Mouse (Mus musculus) A20 (cell line): Measurements from ENCODE around the gene Evi5l.

Experiments
- DNase-seq: peaks from one replicate; pipeline ENCODE4 v3.0.0-alpha.2; 2011; ENCODE audit warnings: low read depth, low spot score

Evi5l gene

DNA sequence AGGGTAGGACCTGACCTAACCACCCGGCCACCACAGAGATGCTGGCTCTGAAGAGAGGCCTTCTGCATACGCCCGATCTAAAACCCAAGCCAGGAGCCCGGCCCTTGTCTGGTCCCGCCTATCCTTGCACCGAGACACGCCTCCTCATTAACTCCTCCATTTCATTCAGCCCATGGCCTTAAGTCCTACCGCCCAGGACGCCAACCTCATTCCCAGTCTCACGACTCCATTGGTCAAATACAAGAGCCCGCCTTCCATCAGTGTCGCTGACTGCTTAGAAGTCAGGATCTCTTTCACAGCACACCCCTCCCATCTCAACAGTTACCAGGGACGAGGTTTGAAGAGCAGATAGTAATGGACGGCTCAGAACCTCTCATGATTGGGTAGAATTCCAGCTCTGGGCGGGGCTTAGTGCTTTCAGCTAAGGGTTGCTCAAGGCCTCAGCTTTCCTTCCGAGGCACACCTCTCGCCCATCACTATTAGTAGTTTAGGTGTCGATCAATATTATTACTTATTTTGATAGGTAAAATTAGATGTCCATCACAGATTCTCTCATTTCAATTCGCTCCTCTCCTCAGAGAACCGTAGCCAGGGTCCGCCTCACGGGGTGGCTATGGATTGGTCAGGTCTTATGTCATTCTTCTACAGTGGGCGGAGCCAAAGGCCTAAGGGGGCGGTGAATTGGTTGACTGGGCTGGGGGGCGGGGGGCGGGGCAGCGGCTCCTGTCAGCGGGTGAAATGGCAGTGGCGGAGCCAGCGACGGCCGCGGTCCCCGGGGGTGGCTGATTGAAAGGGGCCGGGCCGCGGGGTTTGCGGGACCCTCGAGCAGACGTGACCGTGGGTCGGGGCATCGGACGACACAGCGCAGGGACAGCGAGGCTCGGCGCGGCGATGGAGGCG, at the start of gene Evi5l:
Gene Evi5l (plus strand): TSS at position 716 of the 900 bp plus-strand sequence.
- DNase-seq: peak; percentile 99

DNA sequence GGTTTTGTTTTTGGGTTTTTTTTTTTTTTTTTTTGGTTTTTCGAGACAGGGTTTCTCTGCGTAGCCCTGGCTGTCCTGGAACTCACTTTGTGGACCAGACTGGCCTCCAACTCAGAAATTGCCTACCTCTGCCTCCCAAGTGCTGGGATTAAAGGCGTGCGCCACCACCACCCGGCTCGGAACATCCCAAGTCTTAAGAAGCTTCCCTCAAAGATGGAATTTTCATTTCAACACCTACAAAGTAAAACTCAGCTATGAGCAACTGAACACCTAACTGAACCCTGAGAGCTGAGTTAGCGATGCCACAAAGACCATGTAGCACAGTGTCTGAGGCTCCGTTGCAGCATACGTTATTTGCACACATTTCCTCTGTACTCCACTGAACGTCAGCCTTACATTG, 32.6 kb upstream of the Evi5l start, which contains the start of gene Cd209g:
Gene Cd209g (plus strand): TSS at position 301 of the 400 bp plus-strand sequence.
- DNase-seq: no peak

DNA sequence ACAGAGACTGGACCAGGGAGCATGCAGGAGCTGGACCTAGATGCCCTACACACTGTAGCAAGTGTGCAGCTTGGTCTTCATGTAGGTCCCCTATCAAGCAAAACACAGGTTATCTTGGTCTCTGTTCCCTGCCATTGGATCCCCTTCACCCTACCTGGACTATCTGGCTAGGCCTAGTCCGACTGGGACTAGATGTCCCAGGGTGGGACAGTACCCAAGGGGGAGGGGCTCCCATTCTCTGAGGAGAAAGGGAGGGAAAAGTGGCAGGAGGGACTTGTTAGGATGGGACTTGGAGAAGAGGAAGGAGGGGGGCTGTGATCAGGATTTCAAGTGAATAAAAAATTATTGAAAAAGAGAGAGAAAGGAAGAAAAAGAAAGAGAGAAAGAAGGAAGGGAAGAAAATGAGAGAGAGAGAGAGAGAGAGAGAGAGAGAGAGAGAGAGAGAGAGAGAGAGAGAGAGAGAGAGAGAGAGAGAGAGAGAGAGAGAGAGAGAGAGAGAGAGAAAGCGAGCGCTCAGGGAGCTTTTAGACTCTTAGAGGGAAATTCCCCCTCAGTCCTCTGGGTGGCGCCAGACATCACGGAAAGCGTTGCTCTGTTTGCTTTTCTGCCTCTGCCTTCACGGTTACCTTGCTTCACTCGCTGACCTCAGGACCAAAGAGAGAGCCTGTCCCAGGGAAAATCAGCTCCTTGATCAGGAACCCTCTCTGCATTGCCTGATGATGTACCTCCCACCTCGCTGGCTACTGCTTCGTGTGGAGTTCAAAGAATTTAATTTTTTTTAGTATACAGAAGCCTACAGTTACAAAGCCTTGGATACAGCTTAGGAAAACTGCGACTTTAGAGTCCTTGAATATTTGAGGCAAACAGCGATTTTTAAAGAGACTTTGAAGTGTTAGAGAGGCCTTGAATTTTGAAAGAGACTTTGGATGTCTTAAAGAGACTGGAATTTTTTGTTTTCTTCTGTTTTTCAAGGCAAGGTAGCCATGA, 26.4 kb upstream of the Evi5l start:
- DNase-seq: peak; percentile 61

DNA sequence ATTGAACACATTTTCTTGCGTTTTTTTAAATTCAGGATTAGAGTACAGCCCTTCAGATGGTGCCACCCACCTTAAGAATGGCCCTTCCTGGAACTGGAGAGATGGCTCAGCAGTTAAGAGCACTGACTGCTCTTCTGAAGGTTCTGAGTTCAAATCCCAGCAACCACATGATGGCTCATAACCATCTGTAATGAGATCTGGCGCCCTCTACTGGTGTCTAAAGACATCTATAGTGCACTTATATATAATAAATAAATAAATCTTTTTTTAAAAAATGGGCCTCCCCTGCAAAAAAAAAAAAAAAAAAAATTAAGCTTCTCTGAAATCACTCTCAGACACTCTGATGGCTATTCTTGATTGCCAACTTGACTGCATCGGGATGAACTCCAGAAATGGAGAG, 24.6 kb upstream of the Evi5l start:
- peak; percentile 42 for DNase-seq

DNA sequence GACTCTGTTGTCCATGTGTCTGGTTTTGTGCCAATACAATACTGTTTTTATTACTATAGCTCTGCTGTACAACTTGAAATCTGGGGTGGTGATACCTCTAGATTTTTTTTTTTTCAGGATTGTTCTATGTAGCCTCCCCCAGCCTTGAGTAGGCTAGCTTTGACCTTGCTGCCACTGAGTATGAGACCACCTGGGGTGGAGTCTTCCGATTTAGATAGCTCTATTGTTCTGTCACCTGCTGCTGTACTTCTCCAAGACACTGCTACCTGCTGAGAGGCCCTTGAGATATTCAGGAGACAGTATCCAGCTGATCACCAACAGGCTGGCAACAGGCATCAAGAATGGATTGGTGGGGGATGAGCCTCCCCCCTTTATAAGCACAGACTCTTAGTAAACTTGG, 19.1 kb upstream of the Evi5l start:
- no peak for DNase-seq

- no peak for DNase-seq
These were observed 11.5 kb upstream of the Evi5l start for GRCm38 (mm10) chr8:4154878-4155277.

DNA sequence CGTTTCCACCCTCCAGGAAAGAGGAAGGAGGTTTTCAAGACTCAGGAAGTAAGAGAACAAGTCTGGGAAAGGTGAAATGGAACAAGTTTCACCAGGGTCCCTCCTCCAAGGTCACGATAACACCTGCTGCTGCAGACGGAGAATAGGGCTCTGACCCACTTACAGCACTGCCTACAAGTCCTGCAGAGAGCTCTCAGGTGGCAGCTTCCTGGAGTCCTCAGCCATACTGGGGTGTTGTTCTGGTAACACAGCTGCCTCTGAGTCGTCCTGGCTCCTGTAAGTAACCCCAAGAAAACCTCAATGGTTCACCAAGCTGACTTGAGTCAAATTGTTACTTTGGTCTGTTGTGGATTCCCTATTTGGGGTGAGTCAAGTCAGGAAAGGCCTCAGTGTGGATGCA, 3.6 kb upstream of the Evi5l start:
- no peak for DNase-seq

GRCm38 (mm10) chr8:4165176-4165851, 1.1 kb upstream of the Evi5l start:
- peak; percentile 33 for DNase-seq

- DNase-seq: no peak
These were observed 636 bp downstream of the Evi5l start for GRCm38 (mm10) chr8:4166881-4167525.

DNA sequence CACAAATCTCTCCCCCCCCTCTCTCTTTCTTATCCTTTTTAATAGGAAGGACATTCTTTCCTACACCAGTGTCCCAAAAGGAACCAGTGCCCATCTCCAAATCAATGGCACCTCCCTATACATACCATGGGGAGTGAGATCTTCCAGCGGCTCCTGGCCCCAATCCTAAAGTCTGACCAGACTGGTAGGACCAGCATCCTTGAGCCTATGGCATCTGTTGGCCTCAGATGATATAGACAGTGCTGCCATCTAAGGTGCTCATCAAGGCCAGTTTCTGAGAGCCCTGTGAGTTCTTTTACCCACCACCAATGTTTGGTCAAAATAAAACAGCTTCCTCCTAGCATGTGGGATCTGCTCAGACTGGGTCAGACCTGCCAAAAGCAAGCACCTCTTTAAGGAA, 1.6 kb downstream of the Evi5l start:
- DNase-seq: no peak

DNA sequence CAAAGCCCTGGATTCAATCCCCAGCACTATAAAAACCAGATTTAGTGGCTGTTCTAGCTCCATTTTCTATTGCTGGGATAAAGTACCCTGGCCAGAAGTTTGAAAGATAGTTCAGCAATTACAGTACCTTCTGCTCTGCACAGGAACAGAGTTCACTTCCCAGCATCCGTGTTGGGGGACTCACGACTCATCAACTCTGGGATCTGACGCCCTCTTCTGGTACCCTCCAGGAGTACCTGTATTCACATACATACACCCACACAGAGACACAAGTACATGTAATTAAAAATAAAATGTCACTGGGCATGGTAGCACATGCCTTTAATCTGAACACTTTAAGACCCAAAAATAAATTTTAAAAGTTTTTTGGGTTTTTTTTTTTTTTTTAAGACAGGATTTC, 6.1 kb downstream of the Evi5l start:
- DNase-seq: no peak

DNA sequence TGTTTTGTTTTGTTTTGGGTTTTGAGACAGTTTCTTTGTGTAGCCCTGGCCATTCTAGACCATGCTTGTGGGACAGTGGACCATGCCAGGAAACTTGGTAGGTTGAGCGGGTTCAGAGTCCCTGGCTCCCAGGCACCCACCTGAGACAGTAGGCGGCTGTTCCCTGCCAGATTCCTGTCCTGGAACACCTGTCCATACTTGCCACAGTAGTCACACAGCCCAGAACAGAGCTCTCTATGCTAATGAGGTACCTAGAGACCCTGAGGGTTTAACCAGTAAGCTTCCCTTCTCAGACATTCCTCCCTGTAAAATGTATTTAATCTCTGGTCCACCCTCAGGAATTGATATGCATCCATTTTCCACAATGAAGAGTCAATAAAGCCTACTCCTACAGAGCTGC, 7.7 kb downstream of the Evi5l start:
- no peak for DNase-seq

GRCm38 (mm10) chr8:4183409-4183808, 17.0 kb downstream of the Evi5l start:
- no peak for DNase-seq

DNA sequence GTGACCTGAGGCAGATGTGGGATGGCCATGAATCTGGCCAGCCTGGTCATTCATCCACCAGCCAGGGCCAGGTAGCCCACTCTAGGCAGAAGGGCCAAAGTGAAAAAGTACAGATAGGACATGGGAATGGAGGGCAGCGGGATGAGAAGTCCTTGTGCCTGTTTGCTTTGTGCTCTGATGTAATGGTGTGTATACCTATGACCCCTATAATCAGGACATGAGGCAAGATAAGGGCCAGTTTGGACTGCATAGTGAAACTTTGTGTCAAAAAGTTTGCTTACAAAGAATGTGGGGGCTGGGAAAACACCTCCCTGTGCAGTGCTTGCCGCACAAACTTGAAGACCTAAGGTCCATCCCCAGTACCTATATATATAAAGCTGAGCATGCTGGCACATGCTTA, 19.8 kb downstream of the Evi5l start:
- no peak for DNase-seq

GRCm38 (mm10) chr8:4188605-4189004, 22.2 kb downstream of the Evi5l start:
- DNase-seq: no peak

DNA sequence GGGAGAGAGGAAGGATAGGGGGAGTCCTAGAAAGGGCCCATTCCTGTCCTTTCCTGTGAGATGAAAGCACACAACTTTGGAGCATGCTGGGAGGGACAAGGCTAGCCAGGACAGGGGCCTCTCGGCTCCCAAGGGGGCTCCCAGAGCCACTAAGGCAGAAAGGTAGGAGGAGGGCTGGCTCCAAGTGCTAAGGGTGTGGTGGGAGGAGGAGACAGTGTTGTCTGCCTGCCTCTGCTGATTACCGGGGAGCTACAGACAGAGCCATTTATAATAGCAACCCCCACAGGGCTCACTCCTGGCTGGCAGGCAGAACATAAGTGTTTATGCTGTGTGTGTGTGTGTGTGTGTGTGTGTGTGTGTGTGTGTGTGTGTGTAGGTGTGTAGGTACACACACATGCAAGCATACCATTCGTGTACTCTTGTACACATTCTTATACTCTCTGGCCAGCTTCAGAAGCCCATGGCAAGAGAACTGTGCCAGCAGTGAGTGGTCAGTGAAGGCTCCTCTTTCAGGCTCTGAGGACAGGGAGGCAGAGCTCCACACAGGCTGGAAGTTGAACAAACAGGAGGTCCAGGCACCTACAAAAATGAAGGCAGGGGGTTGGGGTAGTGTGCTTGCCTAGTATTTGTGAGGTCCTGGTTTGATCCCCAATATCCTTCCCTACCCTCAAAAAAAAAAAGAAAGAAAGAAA, 22.8 kb downstream of the Evi5l start:
- no peak for DNase-seq

DNA sequence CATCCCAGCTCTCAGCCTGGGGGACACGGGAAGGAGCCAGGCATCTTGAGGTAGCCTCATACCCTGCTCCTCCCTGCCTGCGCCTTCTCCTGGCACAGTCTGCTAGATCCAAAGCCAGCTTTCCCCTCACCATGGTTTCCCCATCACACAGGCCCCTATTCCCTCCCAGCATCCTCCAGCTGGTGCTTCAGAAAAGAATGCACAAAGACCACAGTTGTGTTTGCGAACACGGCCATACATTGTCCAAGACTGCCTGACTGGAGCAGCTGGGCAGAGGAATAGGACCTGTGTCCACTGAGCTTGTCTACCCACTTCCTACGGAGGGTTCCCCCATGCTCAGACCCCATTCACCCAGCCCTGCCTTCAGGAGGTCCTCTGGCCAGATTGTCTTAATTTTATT, 25.9 kb downstream of the Evi5l start:
- DNase-seq: no peak

- peak; percentile 78 for DNase-seq
These were observed 26.6 kb downstream of the Evi5l start for GRCm38 (mm10) chr8:4192807-4193587.

DNA sequence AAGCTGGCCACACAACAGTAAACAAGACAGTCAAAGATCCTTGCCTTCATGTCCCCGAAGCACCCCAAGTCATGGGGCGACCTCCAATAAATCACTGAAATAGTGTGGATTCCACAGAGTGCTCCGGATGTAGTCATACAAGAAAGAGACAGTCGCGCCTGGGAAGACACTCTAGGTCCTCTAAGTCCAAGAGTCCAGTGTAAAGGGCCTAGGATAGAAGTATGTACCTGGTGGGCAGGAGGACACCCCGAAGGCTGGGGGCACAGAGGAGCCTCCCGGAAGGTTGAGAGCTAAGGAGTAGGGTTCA, 27.2 kb downstream of the Evi5l start:
- no peak for DNase-seq

DNA sequence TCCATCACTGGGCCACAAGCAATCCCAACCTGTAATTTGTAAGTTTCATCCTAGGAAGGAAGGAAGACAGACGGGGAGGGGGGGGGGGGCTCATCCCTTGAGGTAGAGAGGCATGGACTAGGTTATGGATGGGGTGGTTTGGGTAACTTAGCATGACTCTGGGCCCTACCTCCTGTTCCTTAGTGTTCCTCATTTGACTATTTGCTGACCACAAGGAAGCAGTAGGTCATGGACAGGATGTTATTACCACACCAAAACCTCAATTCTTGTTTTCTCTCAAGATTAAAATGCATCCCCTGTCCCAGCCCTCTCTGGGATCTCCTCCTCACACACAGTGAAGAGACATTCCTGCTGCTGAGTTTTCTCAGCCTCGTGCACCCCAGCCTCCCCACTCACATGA, 35.0 kb downstream of the Evi5l start:
- no peak for DNase-seq
